Mouse (Mus musculus) testis, postnatal 10 days (tissue): ENCODE results near the gene Themis.
A peak's percentile ranks its signal among the peaks of the same experiment; 100 is the strongest.

Experiments
- DNase-seq: peaks from one replicate; pipeline ENCODE4 v3.0.0; 2021; ENCODE audit warnings: low spot score

The Themis gene

GRCm38 (mm10) chr10:28805160-28805559 is 137.0 kb downstream of the Themis start:
- no peak for DNase-seq

GRCm38 (mm10) chr10:28811928-28812570 is 143.9 kb downstream of the Themis start:
- no peak for DNase-seq

GRCm38 (mm10) chr10:28812571-28812936 is 144.4 kb downstream of the Themis start:
- DNase-seq = no peak

GRCm38 (mm10) chr10:28816160-28816559 is 148.0 kb downstream of the Themis start:
- no peak for DNase-seq

- DNase-seq = no peak
Observed at GRCm38 (mm10) chr10:28822320-28822719, 154.2 kb downstream of the Themis start.

- no peak for DNase-seq
Observed at GRCm38 (mm10) chr10:28842605-28843004, 174.4 kb downstream of the Themis start.

- DNase-seq = peak; percentile 45
Observed at GRCm38 (mm10) chr10:28843755-28844717, 175.9 kb downstream of the Themis start.

GRCm38 (mm10) chr10:28856154-28856553 is 188.0 kb downstream of the Themis start:
- no peak for DNase-seq

GRCm38 (mm10) chr10:28870580-28871354 is 202.6 kb downstream of the Themis start:
- DNase-seq = no peak

- DNase-seq = no peak
Observed at GRCm38 (mm10) chr10:28874605-28875004, 206.4 kb downstream of the Themis start.

- no peak for DNase-seq
Observed at GRCm38 (mm10) chr10:28887643-28888042, 219.5 kb downstream of the Themis start.

- no peak for DNase-seq
Observed at GRCm38 (mm10) chr10:28890886-28891285, 222.7 kb downstream of the Themis start.

GRCm38 (mm10) chr10:28898351-28898750 is 230.2 kb downstream of the Themis start:
- DNase-seq = no peak
